Mouse (Mus musculus) embryo, embryonic 11 days (tissue): ENCODE results near the gene Arl5b.

ENCODE experiments used
- DNase-seq: peaks from one replicate; pipeline ENCODE4 v3.0.0-alpha.2; 2015

Arl5b gene

GRCm38 (mm10) chr2:15049117-15049873 is at the start of gene Arl5b:
Gene Arl5b, plus strand, starts transcription at chr2:15049395.
- peak; percentile 94 for DNase-seq

- DNase-seq, result no peak
Measured at GRCm38 (mm10) chr2:15007531-15007930, 41.7 kb upstream of the Arl5b start.

- DNase-seq, result no peak
Measured at GRCm38 (mm10) chr2:15008072-15008471, 41.1 kb upstream of the Arl5b start.

GRCm38 (mm10) chr2:15026817-15027216 is 22.4 kb upstream of the Arl5b start:
- no peak for DNase-seq

- no peak for DNase-seq
Measured at GRCm38 (mm10) chr2:15027816-15028215, 21.4 kb upstream of the Arl5b start.

GRCm38 (mm10) chr2:15038705-15039104 is 10.5 kb upstream of the Arl5b start:
- no peak for DNase-seq

- DNase-seq, result peak; percentile 25
Measured at GRCm38 (mm10) chr2:15040326-15040725, 8.9 kb upstream of the Arl5b start.

- no peak for DNase-seq
Measured at GRCm38 (mm10) chr2:15054496-15054895, 5.3 kb downstream of the Arl5b start.

GRCm38 (mm10) chr2:15054945-15055637 is 5.9 kb downstream of the Arl5b start, which contains the start of gene Nsun6:
Gene Nsun6, minus strand, starts transcription at chr2:15055069.
- DNase-seq, result peak; percentile 97

GRCm38 (mm10) chr2:15055741-15056151 is 6.6 kb downstream of the Arl5b start:
- DNase-seq, result no peak

- DNase-seq, result no peak
Measured at GRCm38 (mm10) chr2:15058227-15058626, 9.0 kb downstream of the Arl5b start.

- DNase-seq, result no peak
Measured at GRCm38 (mm10) chr2:15060856-15061255, 11.7 kb downstream of the Arl5b start.

- peak; percentile 56 for DNase-seq
Measured at GRCm38 (mm10) chr2:15063815-15064214, 14.6 kb downstream of the Arl5b start.

GRCm38 (mm10) chr2:15064380-15065269 is 15.4 kb downstream of the Arl5b start:
- no peak for DNase-seq

- DNase-seq, result no peak
Measured at GRCm38 (mm10) chr2:15065447-15065846, 16.3 kb downstream of the Arl5b start.

GRCm38 (mm10) chr2:15067091-15067490 is 17.9 kb downstream of the Arl5b start:
- no peak for DNase-seq

GRCm38 (mm10) chr2:15083702-15084101 is 34.5 kb downstream of the Arl5b start:
- no peak for DNase-seq

- no peak for DNase-seq
Measured at GRCm38 (mm10) chr2:15087308-15087707, 38.1 kb downstream of the Arl5b start.

- DNase-seq, result peak; percentile 35
Measured at GRCm38 (mm10) chr2:15096514-15097090, 47.4 kb downstream of the Arl5b start.

GRCm38 (mm10) chr2:15104386-15104785 is 55.2 kb downstream of the Arl5b start:
- no peak for DNase-seq

GRCm38 (mm10) chr2:15111290-15111689 is 62.1 kb downstream of the Arl5b start:
- no peak for DNase-seq

GRCm38 (mm10) chr2:15111808-15112440 is 62.7 kb downstream of the Arl5b start:
- no peak for DNase-seq
